Mouse (Mus musculus): ENCODE measurements at regions not wholly inside any gene's neighbourhood (a gene's known extent, or its start where the extent isn't known, plus 50 kb on each side); places are given as distances from the start of the nearest gene placed in this dataset.

DNA sequence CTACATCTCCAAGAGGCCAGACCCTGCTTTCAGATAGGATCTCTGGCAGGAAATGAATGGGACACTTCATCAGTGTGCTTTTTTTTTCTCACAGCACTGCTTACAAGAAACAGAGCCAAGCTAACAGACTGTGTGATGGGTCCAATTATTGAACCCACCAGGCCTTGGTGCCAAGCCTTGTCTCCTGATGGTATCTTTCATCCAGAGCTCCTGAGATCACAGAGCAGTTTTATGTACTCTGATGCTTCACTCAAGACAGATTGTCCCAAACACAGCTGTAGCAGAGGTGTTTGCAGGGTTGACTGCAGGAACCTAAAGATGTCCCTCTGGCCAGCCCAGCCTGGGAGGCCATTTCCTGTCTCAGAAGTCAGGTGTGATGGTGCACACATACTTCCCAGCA lies 179.9 kb downstream of the Xxylt1 start:
- TF ChIP-seq CTCF (IDR thresholded peaks at IDR 0.05; ENCODE audit: borderline replicate concordance, control insufficient read depth, extremely low read depth, insufficient read depth, low read length, poor library complexity) (no peak), POLR2A (IDR thresholded peaks at IDR 0.05; ENCODE audit: control insufficient read depth, extremely low read depth, insufficient read depth, low read length, poor library complexity) (no peak)

Measured in thymus, adult 2 months (tissue).